Mouse (Mus musculus) heart, embryonic 11.5 days (tissue): ENCODE data around the gene Themis2. TPM values are rescaled to one million over a fixed set of nuclear protein-coding genes. Genes with fewer than 3 reads are reported as not detected.
"Not testable (repeated sequence)": the region's sequence is repeated elsewhere in the genome, so short reads cannot be mapped to it uniquely, and the experiment has no call there.

ENCODE experiments used
- ATAC-seq: fragments of 200-750 bp; cut with Nextera tagmentation; replicated peaks from 2 replicates; pipeline ENCODE4 v1.8.0; 2017; ENCODE audit warnings: moderate library complexity; ENCODE audit not compliant: insufficient number of reproducible peaks, low FRiP score, low TSS enrichment
- H3K27ac ChIP-seq: fragments of 300-500 bp; sonication (generic); 2 replicates; pipeline ENCODE4 v1.5.1; 2014; ENCODE audit warnings: mild to moderate bottlenecking, low read depth, low read length
- H3K27me3 ChIP-seq: fragments of 300-500 bp; sonication (generic); 2 replicates; pipeline ENCODE4 v1.6.1; 2014; ENCODE audit warnings: mild to moderate bottlenecking, low read length, mixed read lengths; ENCODE audit not compliant: control insufficient read depth, insufficient read depth
- H3K36me3 ChIP-seq: fragments of 300-500 bp; sonication (generic); 2 replicates; pipeline ENCODE4 v1.6.1; 2014; ENCODE audit warnings: mild to moderate bottlenecking, low read length, moderate library complexity, mixed read lengths; ENCODE audit not compliant: control insufficient read depth, insufficient read depth
- H3K4me1 ChIP-seq: fragments of 300-500 bp; sonication (generic); 2 replicates; pipeline ENCODE4 v1.6.1; 2014; ENCODE audit warnings: low read length; ENCODE audit not compliant: control insufficient read depth, insufficient read depth
- H3K4me2 ChIP-seq: fragments of 300-500 bp; sonication (generic); 2 replicates; pipeline ENCODE4 v1.6.1; 2014; ENCODE audit warnings: mild to moderate bottlenecking, moderate library complexity
- H3K4me3 ChIP-seq: fragments of 300-500 bp; sonication (generic); 2 replicates; pipeline ENCODE4 v1.5.1; 2014; ENCODE audit warnings: low read depth, low read length
- H3K9ac ChIP-seq: fragments of 300-500 bp; sonication (generic); 2 replicates; pipeline ENCODE4 v1.6.1; 2014; ENCODE audit warnings: mild to moderate bottlenecking, low read depth, low read length, moderate library complexity
- H3K9me3 ChIP-seq: fragments of 300-500 bp; sonication (generic); replicated peaks from 2 replicates; pipeline ENCODE4 v1.6.1; 2016; ENCODE audit warnings: low read length; ENCODE audit not compliant: control insufficient read depth
- WGBS: fragments of 180-500 bp; shearing (Covaris S2); extraction: QIAGEN DNeasy Blood & Tissue Kit; methylation state at CpG from one replicate; pipeline ENCODE4 v1.1.7; 2014; ENCODE audit not compliant: insufficient replicate concordance; 5-methylcytosine and 5-hydroxymethylcytosine counted together
- polyA plus RNA-seq: library from polyadenylated mRNA; unstranded; fragments of >200 nt; fragmentation: Nextera tagmentation; extraction: Ambion mirVana; gene quantifications from 2 replicates; pipeline ENCODE4 v1.2.1, GENCODE M21; 2014

Gene Themis2
- polyA plus RNA-seq, 1 experiment from 2014 or later: 0.29 TPM

GRCm38 (mm10) chr4:132774905-132775304 lies 21.3 kb downstream of the Themis2 start:
- ATAC-seq: no peak
- H3K4me1 ChIP-seq: no peaks in the 10 kb centered on the region
- H3K9me3 ChIP-seq: no peaks in the 10 kb centered on the region
- H3K4me2 ChIP-seq: no peak overlapping the region
- no peaks in the 10 kb centered on the region for H3K27me3 ChIP-seq
- WGBS: 75% methylated on average over 3 of the region's 3 CpGs
- H3K4me3 ChIP-seq: no peak overlapping the region
- no peak overlapping the region for H3K27ac ChIP-seq
- no peak overlapping the region for H3K9ac ChIP-seq
- peaks cover 73% of the 10 kb centered on the region for H3K36me3 ChIP-seq

- no peak overlapping the region for H3K4me3 ChIP-seq
- H3K27ac ChIP-seq: no peak overlapping the region
- 89% methylated on average over 9 of the region's 9 CpGs for WGBS
- H3K27me3 ChIP-seq: no peaks in the 10 kb centered on the region
- H3K36me3 ChIP-seq: peaks cover 49% of the 10 kb centered on the region
- H3K9ac ChIP-seq: no peak overlapping the region
- H3K4me1 ChIP-seq: 0 out of 2 replicates have a peak, but pooled peaks cover 4% of the 10 kb centered on the region
- ATAC-seq: no peak
- H3K4me2 ChIP-seq: no peak overlapping the region
- H3K9me3 ChIP-seq: no peaks in the 10 kb centered on the region
These were observed 24.4 kb downstream of the Themis2 start for GRCm38 (mm10) chr4:132771776-132772175.

GRCm38 (mm10) chr4:132767914-132768876 lies 28.0 kb downstream of the Themis2 start, which contains the start of gene Rpa2:
Rpa2 (plus strand) TSS chr4:132768332.
- Histone ChIP-seq H3K9ac (peak within 1 kb of the TSS; percentile 91), H3K4me3 (peak within 1 kb of the TSS; percentile 93), H3K9me3 (no peaks in the 10 kb centered on the region), H3K36me3 (peaks cover 15% of the 10 kb centered on the region), H3K27me3 (no peaks in the 10 kb centered on the region), H3K27ac (peak within 1 kb of the TSS; percentile 71), H3K4me1 (0 out of 2 replicates have a peak, but pooled peaks cover 4% of the 10 kb centered on the region), H3K4me2 (peak within 1 kb of the TSS; percentile 86)
- under 1% methylated on average over 70 of the region's 71 CpGs for WGBS
- peak; percentile 93 for ATAC-seq

- not testable (repeated sequence) for H3K36me3 ChIP-seq, H3K4me2 ChIP-seq, H3K4me1 ChIP-seq, ATAC-seq, H3K9me3 ChIP-seq, H3K4me3 ChIP-seq, H3K9ac ChIP-seq, H3K27me3 ChIP-seq, H3K27ac ChIP-seq
- 69% methylated on average over 3 of the region's 3 CpGs for WGBS
These were observed 33.1 kb downstream of the Themis2 start for GRCm38 (mm10) chr4:132763125-132763524.

- no peak for ATAC-seq
- 69% methylated on average over 6 of the region's 6 CpGs for WGBS
These were observed 33.6 kb downstream of the Themis2 start for GRCm38 (mm10) chr4:132762602-132763001.

GRCm38 (mm10) chr4:132760296-132760695 lies 35.9 kb downstream of the Themis2 start:
- no peak overlapping the region for H3K4me2 ChIP-seq
- H3K4me1 ChIP-seq: no peaks in the 10 kb centered on the region
- H3K9me3 ChIP-seq: no peaks in the 10 kb centered on the region
- 52% methylated on average over 3 of the region's 3 CpGs for WGBS
- no peak for ATAC-seq
- H3K9ac ChIP-seq: no peak overlapping the region
- no peak overlapping the region for H3K4me3 ChIP-seq
- H3K36me3 ChIP-seq: no peaks in the 10 kb centered on the region
- no peak overlapping the region for H3K27ac ChIP-seq
- peaks cover 4% of the 10 kb centered on the region; the same call in 1 of the 2 replicates for H3K27me3 ChIP-seq

More at GRCm38 (mm10) chr4:132762602-132763001, 33.6 kb downstream of the Themis2 start:
- H3K36me3 ChIP-seq: no peaks in the 10 kb centered on the region
- no peak overlapping the region for H3K27ac ChIP-seq
- no peaks in the 10 kb centered on the region for H3K4me1 ChIP-seq
- no peak overlapping the region for H3K4me3 ChIP-seq
- no peak overlapping the region for H3K4me2 ChIP-seq
- peaks cover 4% of the 10 kb centered on the region; the same call in 1 of the 2 replicates for H3K27me3 ChIP-seq
- H3K9ac ChIP-seq: no peak overlapping the region
- no peaks in the 10 kb centered on the region for H3K9me3 ChIP-seq

- ATAC-seq: no peak
- H3K9ac ChIP-seq: no peak overlapping the region
- H3K4me2 ChIP-seq: no peak overlapping the region
- WGBS: 69% methylated on average over 7 of the region's 7 CpGs
- H3K36me3 ChIP-seq: no peaks in the 10 kb centered on the region
- no peak overlapping the region for H3K4me3 ChIP-seq
- no peaks in the 10 kb centered on the region for H3K9me3 ChIP-seq
- no peaks in the 10 kb centered on the region for H3K4me1 ChIP-seq
- peaks cover 4% of the 10 kb centered on the region; the same call in 1 of the 2 replicates for H3K27me3 ChIP-seq
- H3K27ac ChIP-seq: no peak overlapping the region
These were observed 38.4 kb downstream of the Themis2 start for GRCm38 (mm10) chr4:132757633-132758351.

GRCm38 (mm10) chr4:132756974-132757373 lies 39.2 kb downstream of the Themis2 start, which contains the start of gene Smpdl3b:
Smpdl3b (minus strand) TSS chr4:132757252.
- no peaks in the 10 kb centered on the region for H3K36me3 ChIP-seq
- peaks cover 4% of the 10 kb centered on the region; the same call in 1 of the 2 replicates for H3K27me3 ChIP-seq
- peak; percentile 57; the same call in 1 of the 2 replicates for ATAC-seq
- 2% methylated on average over 22 of the region's 22 CpGs for WGBS
- no peak within 1 kb of the TSS for H3K27ac ChIP-seq
- peak within 1 kb of the TSS; percentile 71; the same call in 1 of the 2 replicates for H3K9ac ChIP-seq
- H3K4me2 ChIP-seq: peak within 1 kb of the TSS; percentile 86
- H3K4me1 ChIP-seq: no peaks in the 10 kb centered on the region
- H3K9me3 ChIP-seq: no peaks in the 10 kb centered on the region
- peak within 1 kb of the TSS; percentile 46 for H3K4me3 ChIP-seq
